Mouse (Mus musculus) forebrain, embryonic 14.5 days (tissue): ENCODE results near the gene Sag. TPM values are rescaled to one million over a fixed set of nuclear protein-coding genes. Genes with fewer than 3 reads are reported as not detected.
A peak's percentile ranks its signal among the peaks of the same experiment; 100 is the strongest.

Experiments
- ATAC-seq: fragments of 200-750 bp; cut with Nextera tagmentation; 2 replicates; pipeline ENCODE4 v1.8.0; 2017; ENCODE audit warnings: mild to moderate bottlenecking, moderate library complexity
- DNase-seq: peaks from one replicate; pipeline ENCODE4 v3.0.0-alpha.2; 2015; ENCODE audit warnings: low spot score
- H3K27ac ChIP-seq: fragments of 300-500 bp; sonication (generic); 2 replicates; pipeline ENCODE4 v1.5.1; 2014; ENCODE audit warnings: low read depth, mild to moderate bottlenecking, control low read depth, low read length, moderate library complexity
- H3K27me3 ChIP-seq: fragments of 300-500 bp; sonication (generic); replicated peaks from 2 replicates; pipeline ENCODE4 v1.6.1; 2014; ENCODE audit warnings: low read length, control low read depth, mixed read lengths; ENCODE audit not compliant: control insufficient read depth, insufficient read depth
- H3K36me3 ChIP-seq: fragments of 300-500 bp; sonication (generic); 2 replicates; pipeline ENCODE4 v1.6.1; 2014; ENCODE audit warnings: low read length, control low read depth; ENCODE audit not compliant: control insufficient read depth, insufficient read depth
- H3K4me1 ChIP-seq: fragments of 300-500 bp; sonication (generic); 2 replicates; pipeline ENCODE4 v1.6.1; 2014; ENCODE audit warnings: antibody characterized with exemption, low read length, control low read depth; ENCODE audit not compliant: control insufficient read depth, insufficient read depth
- H3K4me2 ChIP-seq: fragments of 300-500 bp; sonication (generic); 2 replicates; pipeline ENCODE4 v1.6.1; 2014; ENCODE audit warnings: mild to moderate bottlenecking, control low read depth, low read length
- H3K4me3 ChIP-seq: fragments of 300-500 bp; sonication (generic); 2 replicates; pipeline ENCODE4 v1.5.1; 2014; ENCODE audit warnings: low read depth, low read length, control low read depth
- H3K9ac ChIP-seq: fragments of 300-500 bp; sonication (generic); 2 replicates; pipeline ENCODE4 v1.6.1; 2014; ENCODE audit warnings: mild to moderate bottlenecking, low read length, control low read depth, moderate library complexity
- H3K9me3 ChIP-seq: fragments of 300-500 bp; sonication (generic); replicated peaks from 2 replicates; pipeline ENCODE4 v1.6.1; 2016; ENCODE audit warnings: low read length, control low read depth, mixed read lengths; ENCODE audit not compliant: control insufficient read depth
- WGBS: fragments of 180-500 bp; shearing (Covaris S2); extraction: QIAGEN DNeasy Blood & Tissue Kit; methylation state at CpG from one replicate; pipeline ENCODE4 v1.1.7; 2014; 5-methylcytosine and 5-hydroxymethylcytosine counted together
- polyA plus RNA-seq: library from polyadenylated mRNA; unstranded; fragments of >200 nt; fragmentation: Nextera tagmentation; extraction: Ambion mirVana; gene quantifications from 2 replicates; pipeline ENCODE4 v1.2.1, GENCODE M21; 2014

Sag gene
- polyA plus RNA-seq, 1 experiment from 2014 or later = 1.0 TPM

GRCm38 (mm10) chr1:87807751-87808150 is 4.3 kb downstream of the Sag start:
- H3K4me2 ChIP-seq = no peak overlapping the region
- H3K4me1 ChIP-seq = no peaks in the 10 kb centered on the region
- H3K4me3 ChIP-seq = no peak overlapping the region
- DNase-seq (no peak), ATAC-seq (no peak)
- H3K36me3 ChIP-seq = no peaks in the 10 kb centered on the region
- no peaks in the 10 kb centered on the region for H3K27me3 ChIP-seq
- H3K27ac ChIP-seq = no peak overlapping the region
- no peaks in the 10 kb centered on the region for H3K9me3 ChIP-seq
- H3K9ac ChIP-seq = no peak overlapping the region
- 89% methylated on average over 1 of the region's 1 CpGs for WGBS

- H3K4me1 ChIP-seq = no peaks in the 10 kb centered on the region
- DNase-seq = no peak
- no peak overlapping the region for H3K4me2 ChIP-seq
Measured at GRCm38 (mm10) chr1:87811391-87811790, 7.9 kb downstream of the Sag start.

GRCm38 (mm10) chr1:87812061-87812460 is 8.6 kb downstream of the Sag start:
- 87% methylated on average over 10 of the region's 10 CpGs for whole genome bisulfite sequencing
- H3K9ac ChIP-seq = no peak overlapping the region
- H3K27ac ChIP-seq = no peak overlapping the region
- no peaks in the 10 kb centered on the region for H3K4me1 ChIP-seq
- H3K4me3 ChIP-seq = no peak overlapping the region
- no peak overlapping the region for H3K4me2 ChIP-seq
- H3K9me3 ChIP-seq = no peaks in the 10 kb centered on the region
- H3K36me3 ChIP-seq = no peaks in the 10 kb centered on the region
- no peaks in the 10 kb centered on the region for H3K27me3 ChIP-seq
- ATAC-seq (no peak), DNase-seq (no peak)

More at GRCm38 (mm10) chr1:87811391-87811790, 7.9 kb downstream of the Sag start:
- Histone ChIP-seq H3K36me3 (no peaks in the 10 kb centered on the region), H3K27me3 (no peaks in the 10 kb centered on the region), H3K9me3 (no peaks in the 10 kb centered on the region), H3K27ac (no peak overlapping the region), H3K4me3 (no peak overlapping the region), H3K9ac (no peak overlapping the region)
- no peak for ATAC-seq
- 90% methylated on average over 7 of the region's 7 CpGs for WGBS

- no peak overlapping the region for H3K4me2 ChIP-seq
- ATAC-seq = no peak
- 77% methylated on average over 6 of the region's 6 CpGs for WGBS
Measured at GRCm38 (mm10) chr1:87813155-87813554, 9.7 kb downstream of the Sag start.

GRCm38 (mm10) chr1:87813681-87814080 is 10.2 kb downstream of the Sag start:
- no peak for ATAC-seq
- Histone ChIP-seq H3K4me3 (no peak overlapping the region), H3K27me3 (no peaks in the 10 kb centered on the region), H3K36me3 (no peaks in the 10 kb centered on the region), H3K9ac (no peak overlapping the region), H3K4me1 (no peaks in the 10 kb centered on the region), H3K9me3 (no peaks in the 10 kb centered on the region), H3K27ac (no peak overlapping the region), H3K4me2 (no peak overlapping the region)
- 84% methylated on average over 7 of the region's 7 CpGs for WGBS
- DNase-seq = no peak

More at GRCm38 (mm10) chr1:87813155-87813554, 9.7 kb downstream of the Sag start:
- Histone ChIP-seq H3K4me3 (no peak overlapping the region), H3K36me3 (no peaks in the 10 kb centered on the region), H3K4me1 (no peaks in the 10 kb centered on the region), H3K9me3 (no peaks in the 10 kb centered on the region), H3K9ac (no peak overlapping the region), H3K27ac (no peak overlapping the region), H3K27me3 (no peaks in the 10 kb centered on the region)
- DNase-seq = peak; percentile 6

- Histone ChIP-seq H3K27ac (no peak overlapping the region), H3K27me3 (no peaks in the 10 kb centered on the region), H3K9ac (no peak overlapping the region), H3K4me1 (no peaks in the 10 kb centered on the region), H3K9me3 (no peaks in the 10 kb centered on the region), H3K4me3 (no peak overlapping the region), H3K4me2 (no peak overlapping the region), H3K36me3 (no peaks in the 10 kb centered on the region)
- no peak for DNase-seq
- WGBS = 92% methylated on average over 10 of the region's 10 CpGs
- no peak for ATAC-seq
Measured at GRCm38 (mm10) chr1:87824420-87824995, 21.0 kb downstream of the Sag start.

- no peaks in the 10 kb centered on the region for H3K27me3 ChIP-seq
- H3K9me3 ChIP-seq = no peaks in the 10 kb centered on the region
- no peaks in the 10 kb centered on the region for H3K4me1 ChIP-seq
- H3K4me3 ChIP-seq = no peak overlapping the region
- no peak overlapping the region for H3K4me2 ChIP-seq
- no peak for DNase-seq
- no peaks in the 10 kb centered on the region for H3K36me3 ChIP-seq
- no peak overlapping the region for H3K9ac ChIP-seq
- H3K27ac ChIP-seq = no peak overlapping the region
- 80% methylated on average over 5 of the region's 5 CpGs for WGBS
- ATAC-seq = no peak
Measured at GRCm38 (mm10) chr1:87825281-87825680, 21.8 kb downstream of the Sag start.

- no peak for ATAC-seq
- 87% methylated on average over 6 of the region's 6 CpGs for WGBS
- no peak overlapping the region for H3K9ac ChIP-seq
Measured at GRCm38 (mm10) chr1:87825991-87826390, 22.5 kb downstream of the Sag start.

GRCm38 (mm10) chr1:87826474-87826873 is 23.0 kb downstream of the Sag start:
- Histone ChIP-seq H3K27ac (no peak overlapping the region), H3K27me3 (no peaks in the 10 kb centered on the region), H3K4me3 (no peak overlapping the region), H3K9me3 (no peaks in the 10 kb centered on the region), H3K9ac (no peak overlapping the region), H3K4me1 (no peaks in the 10 kb centered on the region), H3K36me3 (no peaks in the 10 kb centered on the region), H3K4me2 (no peak overlapping the region)
- DNase-seq (no peak), ATAC-seq (no peak)
- 70% methylated on average over 2 of the region's 2 CpGs for WGBS

More at GRCm38 (mm10) chr1:87825991-87826390, 22.5 kb downstream of the Sag start:
- Histone ChIP-seq H3K9me3 (no peaks in the 10 kb centered on the region), H3K36me3 (no peaks in the 10 kb centered on the region), H3K27ac (no peak overlapping the region), H3K4me2 (no peak overlapping the region), H3K27me3 (no peaks in the 10 kb centered on the region), H3K4me3 (no peak overlapping the region), H3K4me1 (no peaks in the 10 kb centered on the region)
- no peak for DNase-seq
